Mouse (Mus musculus): ENCODE measurements around the gene 3110082I17Rik.

The 3110082I17Rik gene

DNA sequence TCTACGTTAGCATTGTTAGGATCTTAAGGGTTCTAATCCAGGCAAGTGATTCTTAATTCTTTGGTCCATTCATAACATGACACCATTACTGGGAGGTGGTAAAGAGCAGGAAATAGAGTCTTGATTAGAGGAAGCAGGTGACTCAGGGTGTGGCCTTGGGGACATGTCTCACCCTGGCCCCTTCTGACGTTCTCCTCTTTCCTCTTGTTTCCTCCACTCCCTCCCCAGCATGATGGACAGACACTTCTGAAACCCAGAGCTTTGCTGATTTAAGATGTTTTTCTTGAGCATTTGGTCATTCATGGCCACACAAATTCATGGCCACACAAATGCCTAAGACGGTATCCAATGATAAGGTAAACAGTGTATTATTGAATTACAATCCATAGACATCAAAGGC lies 150.4 kb downstream of the 3110082I17Rik start:
- intact Hi-C loops (cut with DNase I), result no loop called here

Small RNAs within 50 kb of the gene (microRNA-seq; reads per million reads assigned to microRNA genes)
- 319 to 379 reads per million in 2 experiments for gene Mir339
